Mouse (Mus musculus): ENCODE measurements at regions not wholly inside any gene's neighbourhood (a gene's known extent, or its start where the extent isn't known, plus 50 kb on each side); places are given as distances from the start of the nearest gene placed in this dataset.
"Not testable (repeated sequence)": the region's sequence is repeated elsewhere in the genome, so short reads cannot be mapped to it uniquely, and the experiment has no call there.

DNA sequence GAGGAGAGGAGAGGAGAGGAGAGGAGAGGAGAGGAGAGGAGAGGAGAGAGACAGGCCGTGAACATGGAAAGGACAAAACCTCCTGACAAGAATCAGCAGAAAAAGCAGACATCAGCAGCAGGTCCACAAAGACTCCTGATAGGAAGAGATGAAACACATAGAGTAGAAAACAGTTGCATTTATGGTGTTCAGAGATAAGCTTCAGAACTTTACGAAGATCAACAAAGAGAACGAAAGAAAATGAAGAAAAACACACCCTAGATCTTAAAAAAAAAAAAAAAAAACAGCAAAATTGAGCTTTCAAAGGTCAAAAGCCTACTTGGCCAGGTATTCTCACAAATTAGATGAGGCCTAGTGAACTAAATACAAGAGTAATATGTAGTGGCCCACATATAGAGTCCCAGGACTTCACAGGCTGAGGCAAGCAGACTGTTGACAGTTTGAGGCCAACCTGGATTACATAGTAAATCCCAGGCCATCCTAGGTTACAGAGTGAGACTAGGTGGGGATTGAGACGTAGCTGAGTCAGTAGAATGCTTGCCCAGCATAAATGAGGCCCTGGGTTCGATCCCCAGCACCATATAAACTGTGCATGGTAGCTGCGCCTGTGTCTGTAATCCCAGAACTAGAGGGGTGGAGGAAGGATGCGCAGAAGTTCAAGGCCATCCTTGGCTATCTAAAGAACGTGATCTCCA lies 111.6 kb upstream of the Klf3 start:
- DNase-seq (ENCODE audit: low read depth, low spot score) = no peak

DNA sequence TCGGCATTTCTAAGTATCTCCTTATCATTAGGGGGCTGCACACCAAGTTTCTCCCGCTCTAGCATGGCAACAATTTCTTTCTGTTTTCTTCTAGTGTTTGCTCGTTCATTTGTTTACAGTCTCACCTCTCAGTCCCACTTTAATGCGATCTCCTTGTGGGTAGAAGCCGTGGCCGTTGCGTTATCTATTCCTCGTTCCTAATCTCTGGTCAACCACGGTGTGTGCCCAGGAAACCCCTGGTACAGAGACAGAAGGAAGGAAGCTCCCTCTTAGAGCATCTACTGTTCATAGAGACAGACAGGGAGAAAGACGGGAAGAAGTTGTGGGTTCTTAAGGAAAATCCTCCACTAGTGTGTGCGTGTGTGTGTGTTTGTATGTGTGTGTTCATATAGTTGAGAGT lies 110.9 kb upstream of the Klf3 start:
- no peak for DNase-seq (ENCODE audit: low read depth, low spot score)

DNA sequence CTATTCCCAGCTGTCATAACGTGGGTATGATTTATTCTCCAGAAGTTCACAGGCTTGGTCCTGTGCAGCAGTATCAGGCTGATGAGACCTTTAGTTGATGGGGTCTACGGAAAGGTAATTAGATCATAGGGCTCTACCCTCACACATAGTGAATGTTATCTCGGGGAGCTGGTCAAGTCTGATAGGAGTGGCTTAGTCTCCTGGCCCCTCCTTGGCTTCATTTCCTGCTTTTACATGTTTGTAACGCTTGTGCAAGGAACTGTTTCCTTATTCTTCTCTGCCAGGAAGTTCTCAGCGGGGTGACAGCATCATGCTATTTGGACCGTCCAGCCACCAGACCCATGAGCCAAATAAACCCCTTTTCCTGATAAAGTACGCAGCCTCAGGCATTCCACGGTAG lies 109.6 kb upstream of the Klf3 start:
- DNase-seq (ENCODE audit: low read depth, low spot score) = no peak

DNA sequence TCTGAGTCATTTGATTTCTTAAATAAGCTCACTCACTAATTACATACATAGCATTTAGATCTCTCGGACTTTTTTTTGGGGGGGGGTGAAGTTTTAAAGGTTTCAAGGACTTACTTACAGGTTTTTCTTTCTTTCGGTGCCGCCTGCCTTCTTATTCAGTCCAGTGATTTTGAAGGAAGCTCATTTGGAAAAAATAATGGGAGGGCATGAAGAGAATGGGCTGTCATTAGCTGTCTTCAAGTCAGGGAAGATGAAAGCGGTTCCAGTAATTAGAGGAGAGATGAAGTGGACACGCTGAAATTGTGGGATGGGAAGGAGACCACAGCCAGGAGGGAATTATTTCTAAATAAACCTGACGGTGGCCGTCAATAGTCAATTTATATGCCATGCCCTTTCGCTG lies 108.6 kb upstream of the Klf3 start:
- DNase-seq (ENCODE audit: low read depth, low spot score) = no peak

DNA sequence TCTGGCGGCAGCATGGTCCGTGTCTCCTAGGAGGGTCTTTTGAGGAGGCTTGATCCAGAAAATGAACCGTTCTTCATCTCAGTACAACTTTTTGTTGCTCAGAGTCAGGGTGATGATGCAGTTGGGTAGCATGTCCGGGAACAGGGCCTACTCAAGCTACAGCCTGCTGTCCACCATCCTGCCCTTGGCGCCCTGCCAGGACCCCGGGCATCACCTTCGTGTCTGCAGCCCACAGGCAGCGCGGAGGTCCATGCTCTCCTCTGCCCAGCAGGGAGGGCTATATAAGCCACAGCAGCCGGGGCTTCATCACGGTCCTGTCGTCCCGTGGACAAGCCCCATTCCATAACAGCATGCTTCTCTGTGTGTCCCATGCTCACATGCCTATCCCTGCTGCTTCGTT lies 107.1 kb upstream of the Klf3 start:
- no peak for DNase-seq (ENCODE audit: low read depth, low spot score)

DNA sequence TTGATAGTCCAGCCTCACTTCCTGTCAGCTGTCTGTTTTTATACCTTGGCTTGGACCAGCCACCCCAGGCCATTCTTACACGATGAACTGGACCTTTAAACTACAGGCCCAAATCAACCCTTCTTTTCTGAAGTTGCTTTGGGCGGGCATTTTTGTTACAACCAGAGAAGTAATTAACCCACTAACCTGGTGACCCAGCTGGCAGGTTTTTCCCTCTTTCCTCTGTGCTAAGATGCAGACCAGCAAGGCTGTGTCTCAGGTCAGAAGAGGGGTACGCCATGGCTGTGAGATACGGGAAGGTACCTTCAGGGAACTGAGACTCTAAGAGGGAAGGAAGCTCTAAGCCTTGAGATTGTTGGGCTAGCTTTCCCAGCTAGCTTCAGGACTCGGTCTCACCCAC lies 105.7 kb upstream of the Klf3 start:
- no peak for DNase-seq (ENCODE audit: low read depth, low spot score)

DNA sequence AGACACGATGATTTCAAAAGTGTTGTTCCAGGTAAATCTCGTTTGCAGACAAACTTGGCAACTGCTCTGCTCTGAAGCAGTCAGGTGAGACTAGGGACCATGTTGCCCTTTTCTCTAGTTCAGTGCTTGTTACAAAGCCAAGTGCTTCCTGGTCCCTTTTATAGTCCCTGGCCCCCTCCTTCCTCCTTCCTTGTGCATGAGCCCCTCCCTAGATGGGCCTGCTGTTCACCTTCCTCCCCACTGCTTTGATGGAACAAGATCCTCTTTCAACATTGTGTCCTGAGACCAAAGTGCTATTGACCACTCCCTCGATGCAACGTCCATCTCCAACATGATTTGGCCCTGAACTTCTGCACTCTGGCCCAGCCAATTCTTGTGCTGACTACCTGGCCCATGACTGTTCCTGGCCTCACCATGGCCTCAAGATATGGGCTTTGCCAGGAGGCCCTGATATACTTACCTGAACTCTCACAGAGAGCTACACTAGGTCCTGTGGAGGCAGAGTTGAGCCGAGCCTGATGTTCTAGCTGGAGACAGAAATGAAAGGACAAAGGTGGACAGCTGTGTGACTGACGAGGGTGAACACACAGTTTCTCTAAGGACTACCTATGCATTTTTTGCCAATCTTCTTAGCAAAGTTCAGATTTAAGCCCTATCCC lies 104.6 kb upstream of the Klf3 start:
- no peak for DNase-seq (ENCODE audit: low read depth, low spot score)

DNA sequence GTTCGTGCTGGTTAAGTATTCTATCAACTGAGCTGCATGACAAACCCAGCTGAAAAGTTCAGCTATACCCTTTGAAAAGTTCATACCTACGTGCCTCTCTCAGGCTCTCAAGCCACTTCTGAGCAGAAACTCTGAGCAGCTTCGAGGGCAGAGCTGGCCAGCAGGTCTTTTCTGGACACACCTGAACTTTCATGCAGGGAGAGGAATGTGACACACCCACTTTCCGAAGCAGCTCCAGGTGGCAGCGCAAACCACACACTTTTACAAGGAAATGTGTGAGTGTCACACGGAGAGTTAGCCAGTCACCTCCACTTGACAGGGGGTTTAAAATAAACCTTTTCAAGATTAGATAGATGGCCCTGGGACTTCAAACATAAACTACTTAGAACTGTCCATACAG lies 103.2 kb upstream of the Klf3 start:
- DNase-seq (ENCODE audit: low read depth, low spot score) = no peak

DNA sequence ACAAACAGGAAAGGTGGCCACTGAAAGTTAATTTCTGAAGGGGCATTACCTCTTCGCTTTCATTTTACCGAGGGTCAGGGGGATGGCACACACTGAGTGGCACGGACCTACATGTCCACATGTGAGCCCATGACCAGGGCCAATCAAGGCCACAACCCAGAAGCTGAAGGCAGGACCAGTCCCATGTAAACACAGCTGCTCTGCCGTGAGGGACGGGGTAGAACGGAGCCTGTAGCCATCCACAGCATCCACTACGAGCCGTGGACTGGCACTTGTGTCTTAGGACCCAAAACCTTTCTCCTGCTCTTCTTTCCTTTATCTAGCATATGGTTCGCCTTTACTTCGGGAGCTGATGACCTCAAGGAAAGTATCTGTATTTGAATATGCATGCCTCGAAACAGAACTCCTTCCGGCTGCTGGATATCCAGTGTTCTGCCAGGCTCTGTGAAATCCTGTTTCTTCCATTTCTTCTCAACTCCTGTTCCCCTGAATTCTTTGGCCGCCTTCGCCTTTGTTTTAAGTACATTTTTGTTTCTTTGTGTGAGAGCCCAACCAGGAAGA lies 101.9 kb upstream of the Klf3 start:
- no peak for DNase-seq (ENCODE audit: low read depth, low spot score)

DNA sequence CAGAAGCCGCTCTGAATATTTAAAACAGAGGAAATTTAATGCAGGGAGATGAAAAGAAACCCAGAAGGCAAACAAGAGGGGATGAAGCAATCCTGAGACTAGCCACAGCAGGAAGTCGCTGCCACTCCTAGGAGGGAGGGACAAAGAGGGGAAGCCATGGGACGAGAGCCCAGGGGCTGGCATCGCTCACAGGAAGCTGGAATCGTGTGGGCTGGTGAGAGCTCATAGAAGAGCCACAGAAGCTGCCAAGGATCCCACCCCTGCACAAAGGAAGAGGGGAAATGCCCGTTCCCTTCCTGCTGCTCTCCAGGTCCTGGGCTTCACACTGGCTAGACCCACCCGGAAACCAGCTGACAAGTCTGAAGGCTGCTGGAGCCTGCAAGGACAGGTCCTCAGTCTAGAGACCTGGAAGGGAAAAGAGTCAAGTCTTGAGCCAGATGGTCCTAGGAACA lies 101.4 kb upstream of the Klf3 start:
- peak; percentile 86 for DNase-seq (ENCODE audit: low read depth, low spot score)

DNA sequence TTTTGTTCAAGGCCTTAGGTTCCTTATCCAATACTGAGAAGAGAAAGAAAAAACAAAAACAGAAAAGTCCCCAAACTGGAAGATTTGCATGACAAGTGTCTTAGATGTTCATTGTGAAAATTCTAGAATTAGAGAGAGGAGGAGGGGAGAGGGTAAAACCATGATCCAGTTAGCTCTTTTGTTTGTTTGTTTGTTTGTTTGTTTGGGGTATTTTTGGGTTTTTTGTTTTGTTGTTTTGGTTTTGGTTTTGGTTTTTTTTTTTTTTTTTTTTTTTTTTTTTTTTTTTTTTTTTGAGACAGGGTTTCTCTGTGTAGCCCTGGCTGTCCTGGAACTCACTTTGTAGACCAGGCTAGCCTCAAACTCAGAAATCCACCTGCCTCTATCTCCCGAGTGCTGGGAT lies 100.8 kb upstream of the Klf3 start:
- not testable (repeated sequence) for DNase-seq (ENCODE audit: low read depth, low spot score)

DNA sequence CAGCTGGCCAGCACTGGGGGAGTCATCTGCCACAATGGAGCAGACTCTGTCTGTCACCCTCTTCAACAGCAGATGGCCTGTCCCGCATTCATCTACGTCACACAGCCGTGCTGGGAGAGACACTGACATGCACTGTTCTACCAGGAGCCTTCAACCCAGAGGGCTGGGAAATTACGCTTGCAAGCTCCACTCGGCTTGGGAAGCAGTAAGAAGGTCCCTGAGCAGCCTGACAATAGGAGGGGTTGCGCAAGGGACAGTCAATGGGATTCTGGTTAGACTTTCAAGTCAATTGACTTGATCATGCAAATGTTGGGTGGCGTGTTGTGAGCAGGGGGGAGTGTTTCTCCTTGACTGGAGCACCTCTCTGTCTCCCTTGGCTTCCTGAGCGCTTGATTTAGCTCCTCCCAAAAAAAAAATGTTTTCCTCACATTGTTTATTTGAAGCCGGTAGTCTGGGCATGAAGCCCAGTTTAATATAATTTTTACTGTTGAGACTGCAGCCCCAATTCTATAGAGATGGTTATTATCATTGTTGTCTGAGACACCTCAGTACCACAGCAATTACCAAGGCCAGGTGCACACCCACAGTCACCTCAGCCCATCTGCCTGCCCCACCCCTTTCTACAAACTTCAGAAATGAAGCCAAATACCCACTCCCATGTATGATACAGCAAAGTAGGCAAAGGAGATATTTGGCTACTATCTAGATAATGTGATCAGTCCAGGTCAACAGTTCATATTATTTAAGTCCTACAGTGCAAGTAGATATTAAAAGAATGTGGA lies 99.9 kb upstream of the Klf3 start:
- peak; percentile 96 for DNase-seq (ENCODE audit: low read depth, low spot score)

DNA sequence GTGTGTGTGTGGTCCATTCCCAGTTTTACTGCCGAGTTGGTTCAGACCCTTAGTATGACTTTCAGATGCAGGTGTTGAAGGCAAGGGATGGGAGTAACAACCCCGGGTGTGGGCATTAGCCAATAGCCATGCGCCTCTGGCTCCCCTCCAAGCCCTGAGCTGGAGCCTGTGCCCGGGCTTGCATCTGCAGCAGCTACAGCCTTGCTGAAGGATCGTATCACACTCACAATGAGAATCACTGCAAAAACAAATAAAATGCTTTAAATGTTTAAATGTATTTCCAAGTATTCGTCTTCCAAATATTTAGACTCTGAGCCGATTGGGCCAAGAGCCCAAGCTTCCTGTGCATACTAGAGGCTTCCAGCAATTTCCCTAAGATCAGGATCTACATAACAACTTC lies 99.0 kb upstream of the Klf3 start:
- peak; percentile 77 for DNase-seq (ENCODE audit: low read depth, low spot score)

DNA sequence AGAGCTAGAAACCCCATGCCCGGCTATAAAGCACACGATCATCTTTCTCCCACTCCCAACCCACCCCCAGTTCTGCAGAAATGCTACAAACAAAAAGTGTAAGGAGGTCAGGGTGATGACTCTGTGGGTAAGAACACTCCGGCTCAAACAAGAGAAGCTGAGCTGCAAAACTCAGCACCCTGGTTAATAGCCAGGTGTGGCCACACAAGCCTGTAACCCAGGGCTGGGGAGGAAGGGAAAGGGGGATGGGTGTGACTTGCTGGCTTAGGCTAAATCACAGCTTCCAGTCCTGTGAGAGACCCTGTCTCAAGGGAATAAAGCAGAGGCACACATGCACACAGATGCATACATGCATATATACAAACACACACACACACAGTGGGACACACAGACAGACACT lies 96.6 kb upstream of the Klf3 start:
- DNase-seq (ENCODE audit: low read depth, low spot score) = no peak

DNA sequence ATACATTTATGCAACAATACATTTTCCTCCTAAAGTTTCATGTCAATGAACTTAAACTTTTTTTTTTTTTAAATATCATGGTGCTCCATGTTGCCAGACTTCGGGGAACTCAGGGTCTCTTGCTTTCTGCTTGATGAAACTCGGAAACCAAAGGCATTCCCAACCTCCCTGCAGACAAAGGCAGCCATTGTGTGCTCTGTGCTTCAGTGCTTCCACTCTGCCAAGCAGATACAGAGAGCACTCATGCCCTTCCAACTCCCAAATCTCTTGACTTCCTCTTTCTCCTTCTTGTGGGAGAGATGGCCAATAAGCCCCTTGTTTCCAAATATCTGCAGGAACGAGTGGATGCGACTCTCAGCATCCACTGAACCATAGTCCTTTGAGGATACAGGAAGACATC lies 94.0 kb upstream of the Klf3 start:
- peak; percentile 69 for DNase-seq (ENCODE audit: low read depth, low spot score)

DNA sequence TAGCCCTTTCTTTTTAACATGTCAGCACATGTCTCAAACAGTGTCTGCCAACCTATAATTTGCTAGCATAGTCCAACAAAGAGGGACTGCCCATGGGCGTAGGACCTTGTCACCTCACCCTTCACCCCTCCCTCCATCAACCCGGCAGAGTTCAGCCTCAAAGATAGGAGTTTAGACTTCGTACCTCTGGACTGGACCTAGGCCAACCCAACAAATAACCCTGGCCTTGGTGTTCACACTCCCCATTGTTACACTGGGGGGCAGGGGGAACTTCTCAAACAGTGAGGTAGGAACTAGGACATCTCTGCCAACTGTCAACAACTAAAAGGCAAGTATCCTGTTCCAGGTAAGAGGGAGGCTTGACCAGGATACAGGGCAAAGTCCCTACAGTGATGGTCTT lies 93.0 kb upstream of the Klf3 start:
- DNase-seq (ENCODE audit: low read depth, low spot score) = no peak

DNA sequence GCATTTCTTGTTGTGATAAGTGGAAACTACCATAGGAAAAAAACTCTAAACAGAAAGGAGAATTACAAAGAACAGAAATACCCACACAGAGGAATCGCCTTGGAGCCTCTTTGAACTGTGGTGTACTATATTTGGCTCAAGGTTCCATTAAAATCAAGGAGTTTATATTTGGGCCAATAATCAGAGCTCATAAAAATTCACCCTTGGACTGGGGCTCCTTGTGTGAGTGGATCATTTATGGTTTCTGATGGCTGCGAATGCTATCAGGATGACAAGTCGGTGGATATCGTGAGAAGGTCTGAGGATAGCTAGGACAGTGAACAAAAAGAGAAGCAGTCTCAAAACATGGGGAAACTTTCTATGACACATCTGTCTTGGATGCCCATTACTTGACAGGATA lies 92.2 kb upstream of the Klf3 start:
- DNase-seq (ENCODE audit: low read depth, low spot score) = no peak

DNA sequence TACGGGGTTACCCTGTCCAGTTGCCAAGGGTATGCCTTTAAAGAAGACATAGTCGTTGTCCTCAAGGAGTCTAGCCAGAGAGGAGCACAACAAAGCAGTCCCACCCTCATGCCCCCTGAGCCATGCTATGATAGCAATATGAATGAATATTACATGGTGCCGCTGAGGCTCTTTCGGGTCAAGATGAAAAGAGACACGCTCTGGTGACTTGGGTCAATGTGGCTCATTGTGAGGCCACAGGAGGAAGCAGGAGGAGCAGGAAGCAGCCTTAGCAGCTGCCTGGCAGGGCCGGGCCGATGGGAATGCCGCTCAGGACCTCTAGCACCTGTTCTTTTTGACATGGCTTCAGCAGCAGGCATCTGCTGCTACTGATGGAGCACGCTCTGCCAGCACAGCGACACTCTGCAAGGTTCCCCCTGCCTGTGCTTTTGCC lies 89.0 kb upstream of the Klf3 start:
- peak; percentile 15 for DNase-seq (ENCODE audit: low read depth, low spot score)

DNA sequence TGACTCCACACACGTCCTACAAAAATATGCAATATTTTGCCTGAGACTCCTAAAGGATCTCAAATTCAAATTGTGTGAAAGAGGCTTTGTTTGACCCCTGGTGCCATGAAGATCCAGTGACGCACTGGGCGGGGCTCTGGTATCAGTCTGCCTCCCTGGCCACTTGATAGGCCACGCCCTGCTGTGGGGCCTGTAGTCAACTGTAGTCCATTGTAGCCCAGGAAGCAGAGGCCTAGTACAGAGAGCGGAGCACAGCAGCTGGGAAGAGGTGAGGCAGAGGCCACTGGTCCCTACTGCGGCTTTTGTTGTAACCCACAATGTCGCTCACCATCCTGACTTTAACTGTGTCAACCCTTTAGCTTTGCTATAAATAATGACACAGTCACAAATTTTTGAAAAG lies 88.5 kb upstream of the Klf3 start:
- DNase-seq (ENCODE audit: low read depth, low spot score) = peak; percentile 87

DNA sequence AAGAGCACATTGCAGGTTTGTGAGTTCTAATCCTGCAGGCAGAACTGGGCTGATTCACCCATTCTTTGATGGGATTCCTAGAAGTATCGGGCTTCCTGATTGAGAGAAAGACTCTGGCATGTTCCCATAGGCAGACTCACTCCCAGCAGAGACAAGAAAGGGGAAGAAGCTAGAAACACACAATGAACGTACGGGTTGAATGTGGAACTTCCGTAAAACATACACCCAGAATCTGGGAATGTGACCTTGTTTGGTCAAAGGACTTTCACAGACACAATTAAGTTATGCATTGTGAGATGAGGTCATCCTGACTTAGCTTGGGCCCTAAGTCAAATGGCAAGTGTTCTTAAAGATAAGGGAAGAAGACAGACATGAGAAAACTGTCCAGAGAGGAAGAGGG lies 86.6 kb upstream of the Klf3 start:
- no peak for DNase-seq (ENCODE audit: low read depth, low spot score)

DNA sequence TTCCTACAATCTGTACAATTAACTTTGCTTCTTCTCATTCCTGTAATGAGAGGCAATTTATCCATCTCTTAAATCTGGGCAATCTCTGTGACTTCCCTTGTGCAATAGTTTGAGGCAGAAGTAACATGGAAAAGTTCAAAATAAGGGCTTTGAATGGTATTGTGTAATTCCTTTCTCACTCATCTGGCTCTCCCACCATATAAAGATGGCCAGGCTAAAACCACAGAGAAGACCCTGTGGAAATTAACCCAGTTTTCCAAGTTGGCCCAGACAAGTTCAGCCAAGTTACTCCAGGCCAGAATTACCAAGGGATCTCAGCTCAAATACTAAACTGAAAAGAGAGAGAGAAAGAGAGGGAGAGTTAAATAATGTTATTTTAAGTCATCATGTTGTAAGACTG lies 81.0 kb upstream of the Klf3 start:
- no peak for DNase-seq (ENCODE audit: low read depth, low spot score)

DNA sequence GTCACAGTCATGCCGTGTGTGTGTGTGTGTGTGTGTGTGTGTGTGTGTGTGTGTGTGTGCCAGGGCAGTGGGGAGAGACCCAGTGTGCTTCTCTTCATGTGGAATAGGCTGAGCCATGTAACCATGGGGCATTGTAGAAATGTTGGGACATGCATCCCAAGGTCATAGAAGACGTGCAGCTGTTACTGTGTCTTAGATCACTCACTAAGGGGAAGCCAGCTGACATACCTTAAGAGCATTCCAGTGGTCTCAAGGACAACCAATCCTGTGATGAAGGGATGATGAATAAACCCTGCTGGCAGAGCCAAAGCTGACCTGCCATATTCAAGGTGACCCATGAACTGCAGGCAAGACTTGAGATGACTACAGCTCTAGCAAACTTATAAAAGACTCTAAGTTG lies 75.3 kb upstream of the Klf3 start:
- DNase-seq (ENCODE audit: low read depth, low spot score) = no peak

DNA sequence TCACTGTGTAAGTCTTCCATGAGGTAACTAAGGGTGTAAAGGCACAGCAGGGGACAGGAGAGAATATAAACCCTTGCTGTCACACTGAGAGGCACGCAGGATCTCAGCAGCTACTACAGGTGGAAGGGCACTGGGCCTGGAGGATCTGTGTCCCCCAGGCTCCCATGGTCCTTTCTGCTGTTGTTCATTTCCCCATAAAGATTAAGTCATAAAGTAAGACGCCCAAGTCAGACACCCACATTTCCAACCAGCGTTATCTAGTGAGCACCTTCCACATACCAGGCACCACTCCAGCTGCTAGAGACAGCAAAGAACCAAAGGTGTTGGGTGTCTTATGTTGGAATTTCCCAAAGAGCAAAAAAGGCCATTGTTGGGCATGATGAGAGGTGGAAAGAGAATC lies 70.8 kb upstream of the Klf3 start:
- no peak for DNase-seq (ENCODE audit: low read depth, low spot score)

Measured in brain, adult 2 months (tissue).